Mouse (Mus musculus): ENCODE measurements at regions not wholly inside any gene's neighbourhood (a gene's known extent, or its start where the extent isn't known, plus 50 kb on each side); places are given as distances from the start of the nearest gene placed in this dataset.
A peak's percentile ranks its signal among the peaks of the same experiment; 100 is the strongest.

GRCm38 (mm10) chr1:55957804-55958445, 552.2 kb downstream of the Plcl1 start:
- no peak for TF ChIP-seq CTCF (IDR thresholded peaks at IDR 0.05; ENCODE audit: extremely low read depth, insufficient read depth, low read length)
- TF ChIP-seq POLR2A (IDR thresholded peaks at IDR 0.05; ENCODE audit: extremely low read depth, insufficient read depth, low read length): 0 out of 2 replicates have a peak, but pooled peaks have one; percentile 18
- no peaks in the 10 kb centered on the region for H3K4me1 ChIP-seq (ENCODE audit: control insufficient read depth, insufficient read depth, low read length)
- no peak overlapping the region for H3K27ac ChIP-seq (ENCODE audit: insufficient read depth, low read length)
- no peak overlapping the region for H3K4me3 ChIP-seq (ENCODE audit: insufficient read depth, low read length)

DNA sequence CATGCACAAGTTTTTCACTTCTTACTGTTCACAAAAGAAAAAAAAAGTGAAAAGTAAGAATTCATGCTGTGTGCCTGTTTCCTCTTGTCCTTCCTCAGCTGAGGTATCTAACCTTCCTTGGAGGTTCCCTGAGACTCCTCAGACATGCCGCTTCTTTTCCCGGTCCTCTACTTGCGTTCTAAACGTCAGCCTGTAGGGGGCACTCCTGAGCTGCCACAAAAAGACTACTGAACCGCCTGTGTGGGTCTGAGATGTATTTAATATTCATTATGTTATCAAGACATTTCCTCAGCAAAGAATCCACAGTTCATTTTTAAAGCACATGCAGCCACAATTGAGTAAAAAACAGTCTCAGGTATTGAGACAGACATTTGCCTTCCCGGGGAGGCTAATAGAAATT, 554.6 kb downstream of the Plcl1 start:
- Histone ChIP-seq H3K27ac (ENCODE audit: insufficient read depth, low read length) (no peak overlapping the region), H3K4me3 (ENCODE audit: insufficient read depth, low read length) (no peak overlapping the region), H3K4me1 (ENCODE audit: control insufficient read depth, insufficient read depth, low read length) (no peaks in the 10 kb centered on the region)
- TF ChIP-seq CTCF (IDR thresholded peaks at IDR 0.05; ENCODE audit: extremely low read depth, insufficient read depth, low read length) (peak; percentile 74), POLR2A (IDR thresholded peaks at IDR 0.05; ENCODE audit: extremely low read depth, insufficient read depth, low read length) (no peak)

GRCm38 (mm10) chr1:55963867-55964266, 558.1 kb downstream of the Plcl1 start:
- no peaks in the 10 kb centered on the region for H3K4me1 ChIP-seq (ENCODE audit: control insufficient read depth, insufficient read depth, low read length)
- TF ChIP-seq CTCF (IDR thresholded peaks at IDR 0.05; ENCODE audit: extremely low read depth, insufficient read depth, low read length) (no peak), POLR2A (IDR thresholded peaks at IDR 0.05; ENCODE audit: extremely low read depth, insufficient read depth, low read length) (no peak)
- H3K4me3 ChIP-seq (ENCODE audit: insufficient read depth, low read length): no peak overlapping the region
- H3K27ac ChIP-seq (ENCODE audit: insufficient read depth, low read length): no peak overlapping the region

- no peaks in the 10 kb centered on the region for H3K4me1 ChIP-seq (ENCODE audit: control insufficient read depth, insufficient read depth, low read length)
- H3K4me3 ChIP-seq (ENCODE audit: insufficient read depth, low read length): no peak overlapping the region
- TF ChIP-seq POLR2A (IDR thresholded peaks at IDR 0.05; ENCODE audit: extremely low read depth, insufficient read depth, low read length) (no peak), CTCF (IDR thresholded peaks at IDR 0.05; ENCODE audit: extremely low read depth, insufficient read depth, low read length) (no peak)
- no peak overlapping the region for H3K27ac ChIP-seq (ENCODE audit: insufficient read depth, low read length)
Measured at GRCm38 (mm10) chr1:55966273-55966672, 560.6 kb downstream of the Plcl1 start.

DNA sequence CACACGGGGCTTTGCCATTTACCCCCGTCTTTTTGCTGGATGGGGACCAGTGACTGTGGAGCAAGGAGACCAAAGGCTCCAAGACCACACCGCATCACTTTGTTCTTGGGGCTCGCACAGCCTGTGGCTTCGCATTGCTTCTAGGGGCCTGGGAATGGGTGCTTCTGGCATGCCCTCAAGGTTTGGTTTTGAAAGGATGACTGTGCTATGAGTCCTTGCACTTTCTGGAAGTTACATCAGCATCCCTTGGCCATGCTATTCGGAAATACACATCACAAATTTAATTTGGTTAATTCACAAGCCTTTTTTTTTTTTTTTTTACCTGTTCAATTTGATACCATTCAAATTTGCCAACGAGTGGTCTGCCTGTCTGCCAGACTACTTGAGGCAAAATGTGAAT, 562.1 kb downstream of the Plcl1 start:
- no peak for TF ChIP-seq CTCF (IDR thresholded peaks at IDR 0.05; ENCODE audit: extremely low read depth, insufficient read depth, low read length)
- TF ChIP-seq POLR2A (IDR thresholded peaks at IDR 0.05; ENCODE audit: extremely low read depth, insufficient read depth, low read length): no peak
- no peaks in the 10 kb centered on the region for H3K4me1 ChIP-seq (ENCODE audit: control insufficient read depth, insufficient read depth, low read length)
- no peak overlapping the region for H3K4me3 ChIP-seq (ENCODE audit: insufficient read depth, low read length)
- H3K27ac ChIP-seq (ENCODE audit: insufficient read depth, low read length): no peak overlapping the region

GRCm38 (mm10) chr1:55977796-55978195, 572.1 kb downstream of the Plcl1 start:
- no peak for TF ChIP-seq POLR2A (IDR thresholded peaks at IDR 0.05; ENCODE audit: extremely low read depth, insufficient read depth, low read length)
- TF ChIP-seq CTCF (IDR thresholded peaks at IDR 0.05; ENCODE audit: extremely low read depth, insufficient read depth, low read length): no peak
- no peaks in the 10 kb centered on the region for H3K4me1 ChIP-seq (ENCODE audit: control insufficient read depth, insufficient read depth, low read length)
- H3K4me3 ChIP-seq (ENCODE audit: insufficient read depth, low read length): no peak overlapping the region
- H3K27ac ChIP-seq (ENCODE audit: insufficient read depth, low read length): no peak overlapping the region

GRCm38 (mm10) chr1:55983522-55984066, 577.9 kb downstream of the Plcl1 start:
- Histone ChIP-seq H3K4me3 (ENCODE audit: insufficient read depth, low read length) (no peak overlapping the region), H3K27ac (ENCODE audit: insufficient read depth, low read length) (no peak overlapping the region), H3K4me1 (ENCODE audit: control insufficient read depth, insufficient read depth, low read length) (no peaks in the 10 kb centered on the region)
- TF ChIP-seq POLR2A (IDR thresholded peaks at IDR 0.05; ENCODE audit: extremely low read depth, insufficient read depth, low read length): no peak
- no peak for TF ChIP-seq CTCF (IDR thresholded peaks at IDR 0.05; ENCODE audit: extremely low read depth, insufficient read depth, low read length)

GRCm38 (mm10) chr1:55997074-55997473, 591.4 kb downstream of the Plcl1 start:
- Histone ChIP-seq H3K4me1 (ENCODE audit: control insufficient read depth, insufficient read depth, low read length) (no peaks in the 10 kb centered on the region), H3K4me3 (ENCODE audit: insufficient read depth, low read length) (no peak overlapping the region), H3K27ac (ENCODE audit: insufficient read depth, low read length) (no peak overlapping the region)
- TF ChIP-seq CTCF (IDR thresholded peaks at IDR 0.05; ENCODE audit: extremely low read depth, insufficient read depth, low read length) (no peak), POLR2A (IDR thresholded peaks at IDR 0.05; ENCODE audit: extremely low read depth, insufficient read depth, low read length) (no peak)
